Comparison of ENCODE assay signal across 13 mouse cellular contexts in the genomic region with DNA sequence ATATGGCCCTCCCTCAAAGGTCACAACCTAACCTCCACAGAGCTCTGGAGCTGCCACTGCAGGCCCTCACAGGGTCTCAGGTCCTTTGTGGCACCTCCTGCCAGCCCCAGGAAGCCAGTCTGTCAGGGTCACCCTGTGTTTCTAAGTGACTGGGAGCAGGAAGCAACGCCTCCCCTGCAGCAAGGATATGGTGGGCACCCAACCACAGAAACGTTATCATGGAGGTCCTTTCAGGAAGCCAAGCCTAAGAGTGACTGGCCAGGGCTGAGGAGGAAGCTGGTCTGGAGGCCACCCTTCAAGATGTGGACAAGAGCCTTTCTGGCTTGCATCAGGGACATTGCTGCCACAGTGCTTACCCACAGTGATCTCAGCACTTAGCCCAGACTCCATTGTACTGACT. TPM values are rescaled to one million over a fixed set of nuclear protein-coding genes. Genes with fewer than 3 reads are reported as not detected.
"Had no signal": no experiment of that assay in that cellular context is flagged by ENCODE, and none has a peak within 500 bp of the region (broad histone marks: within the 10 kb centered on the region; RNA-seq: fewer than 3 reads in every experiment).

No protein-coding gene starts in this region.

- H3K4me3 ChIP-seq: limb, embryonic 15.5 days; midbrain, embryonic 12.5 days had no signal

- H3K27ac ChIP-seq: limb, embryonic 15.5 days; midbrain, embryonic 12.5 days had no signal

- H3K4me2 ChIP-seq: limb, embryonic 15.5 days; midbrain, embryonic 12.5 days had no signal

- H3K4me1 ChIP-seq: limb, embryonic 15.5 days; midbrain, embryonic 12.5 days had no signal

- ATAC-seq: lung, postnatal 0 days; midbrain, embryonic 16.5 days had no signal

- H3K36me3 ChIP-seq: limb, embryonic 15.5 days had no signal

- DNase-seq: kidney, adult 11 months; kidney, postnatal 10 days; lung, adult 2 months; lung, postnatal 36 days; right cerebral cortex, adult 18-20 months; right cerebral cortex, postnatal 25 days had no signal

- H3K9ac ChIP-seq: limb, embryonic 15.5 days; midbrain, embryonic 12.5 days had no signal

- H3K27me3 ChIP-seq: limb, embryonic 15.5 days had no signal

- H3K9me3 ChIP-seq: limb, embryonic 15.5 days; midbrain, embryonic 12.5 days had no signal

RNA-seq across cellular contexts. Expression of a gene that starts 31.9 kb away (rescaled TPM):
- polyA plus RNA-seq: intestine, embryonic 14.5 days; stomach, embryonic 16.5 days; urinary bladder, adult 2 months had no signal
